ENCODE assay signal across 8 mouse cellular contexts in genomic region chr1:160194529-160195336, GRCm38 (mm10). TPM values are rescaled to one million over a fixed set of nuclear protein-coding genes. Genes with fewer than 3 reads are reported as not detected.
DNase-seq lines count a peak whose midpoint lies in the region; ATAC-seq and TF ChIP-seq lines count a peak whose summit lies in the region.

TSS of gene Mrps14 (plus strand) at chr1:160195215.

- peak; percentile 100 for ATAC-seq in kidney, embryonic 14.5 days (ENCODE audit: low FRiP score, low TSS enrichment)
- peak; percentile 100 for ATAC-seq in limb, embryonic 15.5 days (ENCODE audit: insufficient number of reproducible peaks, low FRiP score, low TSS enrichment, low read depth)

- peak; percentile 51 for TF ChIP-seq CTCF in bone marrow macrophage, adult 2 months (IDR thresholded peaks at IDR 0.05; ENCODE audit: low read depth, low read length)
- TF ChIP-seq CTCF in embryonic fibroblast, embryonic 13.5 days (IDR thresholded peaks at IDR 0.05; ENCODE audit: borderline replicate concordance, insufficient read depth, low read length), result peak; percentile 94

- DNase-seq in A20 (ENCODE audit: low read depth, low spot score), result peak; percentile 98
- peak; percentile 99 for DNase-seq in heart, adult 9 months (ENCODE audit: low spot score in 2 of 2)
- peak; percentile 98 for DNase-seq in monocyte, adult 2 months (ENCODE audit: low read depth in 1 of 2, low spot score in 2 of 2)
- peak; percentile 98 to 99 for DNase-seq in spleen, postnatal 36 days (ENCODE audit: low spot score in 2 of 2)

- 6% methylated on average over 31 of the region's 31 CpGs for whole genome bisulfite sequencing in kidney, embryonic 14.5 days
- WGBS in limb, embryonic 15.5 days, result 7% methylated on average over 31 of the region's 31 CpGs

- peak within 1 kb of the TSS; percentile 86 for H3K9ac ChIP-seq in kidney, embryonic 14.5 days (ENCODE audit: low read depth, low read length)
- H3K9ac ChIP-seq in limb, embryonic 15.5 days, result peak within 1 kb of the TSS; percentile 85

- H3K27me3 ChIP-seq in kidney, embryonic 14.5 days (ENCODE audit: control insufficient read depth, insufficient read depth, low read length), result no peaks in the 10 kb centered on the region
- H3K27me3 ChIP-seq in limb, embryonic 15.5 days, result no peaks in the 10 kb centered on the region

- H3K4me2 ChIP-seq in kidney, embryonic 14.5 days (replicated peaks; ENCODE audit: low read depth, low read length), result peak within 1 kb of the TSS; percentile 79
- peak within 1 kb of the TSS; percentile 67 for H3K4me2 ChIP-seq in limb, embryonic 15.5 days

- peaks cover 2% of the 10 kb centered on the region; the same call in 1 of the 2 replicates for H3K4me1 ChIP-seq in bone marrow macrophage, adult 2 months (ENCODE audit: control insufficient read depth, insufficient read depth, low read length)
- no peaks in the 10 kb centered on the region for H3K4me1 ChIP-seq in embryonic fibroblast, embryonic 13.5 days (ENCODE audit: control insufficient read depth, insufficient read depth, low read length)
- 0 out of 2 replicates have a peak, but pooled peaks cover 3% of the 10 kb centered on the region for H3K4me1 ChIP-seq in kidney, embryonic 14.5 days (ENCODE audit: control insufficient read depth, insufficient read depth, low read length)
- H3K4me1 ChIP-seq in limb, embryonic 15.5 days, result peaks cover 6% of the 10 kb centered on the region; the same call in 1 of the 2 replicates

- TF ChIP-seq POLR2A in bone marrow macrophage, adult 2 months (IDR thresholded peaks at IDR 0.05; ENCODE audit: borderline replicate concordance, low read depth, low read length), result no peak
- peak; percentile 88 for TF ChIP-seq POLR2A in embryonic fibroblast, embryonic 13.5 days (IDR thresholded peaks at IDR 0.05; ENCODE audit: low read depth, low read length)

- peak within 1 kb of the TSS; percentile 71 for H3K4me3 ChIP-seq in bone marrow macrophage, adult 2 months (ENCODE audit: insufficient read depth, low read length)
- H3K4me3 ChIP-seq in embryonic fibroblast, embryonic 13.5 days (ENCODE audit: insufficient read depth, low read length), result peak within 1 kb of the TSS; percentile 87
- peak within 1 kb of the TSS; percentile 92 for H3K4me3 ChIP-seq in kidney, embryonic 14.5 days (ENCODE audit: low read length)
- peak within 1 kb of the TSS; percentile 89 for H3K4me3 ChIP-seq in limb, embryonic 15.5 days

- no peaks in the 10 kb centered on the region for H3K9me3 ChIP-seq in kidney, embryonic 14.5 days (ENCODE audit: control insufficient read depth, low read length)
- H3K9me3 ChIP-seq in limb, embryonic 15.5 days, result no peaks in the 10 kb centered on the region

- peak within 1 kb of the TSS; percentile 28 for H3K27ac ChIP-seq in bone marrow macrophage, adult 2 months (ENCODE audit: insufficient read depth, low read depth, low read length)
- H3K27ac ChIP-seq in embryonic fibroblast, embryonic 13.5 days (ENCODE audit: insufficient read depth, low read length), result peak within 1 kb of the TSS; percentile 19
- peak within 1 kb of the TSS; percentile 73; the same call in 1 of the 2 replicates for H3K27ac ChIP-seq in kidney, embryonic 14.5 days (ENCODE audit: low read depth, low read length)
- H3K27ac ChIP-seq in limb, embryonic 15.5 days, result peak within 1 kb of the TSS; percentile 81

- H3K36me3 ChIP-seq in kidney, embryonic 14.5 days (ENCODE audit: control insufficient read depth, insufficient read depth, low read length), result peaks cover 23% of the 10 kb centered on the region
- H3K36me3 ChIP-seq in limb, embryonic 15.5 days, result peaks cover 14% of the 10 kb centered on the region; the same call in 1 of the 2 replicates

RNA-seq across cellular contexts. Expression of gene Mrps14, which starts in this region (rescaled TPM):
- polyA plus RNA-seq in bone marrow macrophage, adult 2 months (2012; ENCODE audit: insufficient read depth, insufficient read length, missing spikeins), result 56.0 and 72.4 TPM in 2 replicates
- polyA plus RNA-seq in embryonic fibroblast, embryonic 13.5 days (2011; ENCODE audit: insufficient read length, low read depth, missing spikeins), result 58.4 and 63.3 TPM in 2 replicates
- polyA plus RNA-seq in kidney, embryonic 14.5 days (2014; fragmentation: Nextera tagmentation; extraction: Ambion mirVana), result 250 and 358 TPM in 2 replicates
- 213 and 240 TPM in 2 replicates for polyA plus RNA-seq in limb, embryonic 15.5 days (2015; fragmentation: Nextera tagmentation; extraction: Ambion mirVana)

Comparison
In these comparisons a context has a peak if more than half of its experiments do, and no peak if none do; other contexts are left out.
1. Peak in every context shown above with its lines: DNase-seq, ATAC-seq, H3K4me3 ChIP-seq and H3K27ac ChIP-seq.
2. H3K27ac ChIP-seq: peak in every context shown above with its lines; median percentile 81 in limb, embryonic 15.5 days; 73 in kidney, embryonic 14.5 days; 28 in bone marrow macrophage, adult 2 months; 19 in embryonic fibroblast, embryonic 13.5 days.